Mouse (Mus musculus) urinary bladder, postnatal 36 days (tissue): ENCODE data around the gene Tex10.
A peak's percentile ranks its signal among the peaks of the same experiment; 100 is the strongest.

ENCODE experiments used
- DNase-seq, 2 experiments: peaks; one replicate each; pipeline ENCODE4 v3.0.0; 2022; ENCODE audit warnings: low spot score in 2 of 2, mixed read lengths in 1 of 2

The Tex10 gene

GRCm38 (mm10) chr4:48472792-48473650 lies at the start of gene Tex10:
Tex10 (minus strand) TSS chr4:48473459.
- DNase-seq: peak; percentile 80 to 90

GRCm38 (mm10) chr4:48510861-48511260 lies 37.6 kb upstream of the Tex10 start:
- DNase-seq: no peak

- no peak for DNase-seq
Observed at GRCm38 (mm10) chr4:48492510-48492909, 19.3 kb upstream of the Tex10 start.

GRCm38 (mm10) chr4:48491290-48491743 lies 18.1 kb upstream of the Tex10 start:
- no peak for DNase-seq

- no peak for DNase-seq
Observed at GRCm38 (mm10) chr4:48488916-48489315, 15.7 kb upstream of the Tex10 start.

GRCm38 (mm10) chr4:48481287-48481686 lies 8.0 kb upstream of the Tex10 start:
- DNase-seq: peak in 1 of 2 experiments; percentile 24

GRCm38 (mm10) chr4:48473651-48474011 lies 372 bp upstream of the Tex10 start:
- no peak for DNase-seq

- DNase-seq: no peak
Observed at GRCm38 (mm10) chr4:48472052-48472791, 1.0 kb downstream of the Tex10 start.

- DNase-seq: no peak
Observed at GRCm38 (mm10) chr4:48470977-48471376, 2.3 kb downstream of the Tex10 start.

GRCm38 (mm10) chr4:48461060-48461459 lies 12.2 kb downstream of the Tex10 start:
- no peak for DNase-seq

GRCm38 (mm10) chr4:48458436-48458835 lies 14.8 kb downstream of the Tex10 start:
- DNase-seq: no peak

- no peak for DNase-seq
Observed at GRCm38 (mm10) chr4:48454106-48454773, 19.0 kb downstream of the Tex10 start.

- DNase-seq: no peak
Observed at GRCm38 (mm10) chr4:48428054-48428453, 45.2 kb downstream of the Tex10 start.

- DNase-seq: no peak
Observed at GRCm38 (mm10) chr4:48427413-48427812, 45.8 kb downstream of the Tex10 start.

- DNase-seq: no peak
Observed at GRCm38 (mm10) chr4:48423738-48424137, 49.5 kb downstream of the Tex10 start.

- DNase-seq: no peak
Observed at GRCm38 (mm10) chr4:48422633-48423032, 50.6 kb downstream of the Tex10 start.

GRCm38 (mm10) chr4:48418831-48419468 lies 54.3 kb downstream of the Tex10 start:
- DNase-seq: no peak

- peak in 1 of 2 experiments; percentile 55 for DNase-seq
Observed at GRCm38 (mm10) chr4:48415838-48416335, 57.4 kb downstream of the Tex10 start.

GRCm38 (mm10) chr4:48413473-48413872 lies 59.8 kb downstream of the Tex10 start:
- no peak for DNase-seq

GRCm38 (mm10) chr4:48407350-48408039 lies 65.8 kb downstream of the Tex10 start:
- peak; percentile 42 to 49 for DNase-seq
